Mouse (Mus musculus) heart, adult 11 months (tissue): ENCODE measurements around the gene Fam71d.

Experiments
- DNase-seq: peaks from one replicate; pipeline ENCODE4 v3.0.0; 2022

The Fam71d gene

GRCm38 (mm10) chr12:78777916-78778315, 86.6 kb downstream of the Fam71d start:
- no peak for DNase-seq

GRCm38 (mm10) chr12:78778423-78779067, 87.2 kb downstream of the Fam71d start:
- no peak for DNase-seq
